Mouse (Mus musculus) lung, postnatal 36 days (tissue): ENCODE data around the gene Clmp.

ENCODE experiments used
- DNase-seq: peaks from one replicate; pipeline ENCODE4 v3.0.0; 2022; ENCODE audit warnings: mixed read lengths

The Clmp gene

DNA sequence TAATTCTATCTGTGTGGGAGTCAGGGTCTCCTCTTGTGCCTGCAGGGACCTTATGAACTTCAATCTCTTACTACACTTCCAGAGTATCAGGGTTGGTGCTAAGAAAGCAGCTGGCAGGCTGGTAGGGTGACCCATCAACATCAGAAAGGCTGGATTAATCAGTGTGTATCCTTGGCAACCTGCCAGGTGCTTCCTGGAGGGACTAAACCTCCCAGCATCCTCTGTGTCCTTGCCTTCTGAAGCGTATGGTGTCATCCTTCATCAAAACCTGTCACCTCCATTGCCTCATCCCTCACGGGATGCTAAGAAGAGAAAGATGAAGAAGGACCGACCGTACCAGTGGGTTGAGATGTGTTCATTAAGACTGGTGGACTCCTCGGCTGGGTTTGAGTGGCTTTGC is 8.0 kb downstream of the Clmp start:
- no peak for DNase-seq

DNA sequence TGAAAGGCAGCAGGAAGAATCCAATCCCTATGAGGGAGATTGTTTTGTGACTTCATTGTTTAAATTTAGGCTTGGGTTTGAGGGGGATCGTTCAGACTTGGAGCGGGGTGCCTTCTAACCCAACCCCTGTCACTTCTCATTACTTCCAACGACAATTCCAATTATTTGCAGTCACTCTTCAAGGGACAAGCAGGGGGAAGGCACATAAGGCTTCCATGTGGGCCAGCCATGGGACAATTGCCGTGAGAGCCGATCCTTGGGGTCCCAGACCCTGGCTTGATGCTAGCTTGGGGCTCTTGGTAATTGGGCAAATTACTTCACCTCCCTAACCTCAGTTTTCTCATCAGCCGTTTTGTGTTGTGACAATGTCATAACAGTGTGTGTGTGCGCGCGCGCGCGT is 8.5 kb downstream of the Clmp start:
- no peak for DNase-seq

DNA sequence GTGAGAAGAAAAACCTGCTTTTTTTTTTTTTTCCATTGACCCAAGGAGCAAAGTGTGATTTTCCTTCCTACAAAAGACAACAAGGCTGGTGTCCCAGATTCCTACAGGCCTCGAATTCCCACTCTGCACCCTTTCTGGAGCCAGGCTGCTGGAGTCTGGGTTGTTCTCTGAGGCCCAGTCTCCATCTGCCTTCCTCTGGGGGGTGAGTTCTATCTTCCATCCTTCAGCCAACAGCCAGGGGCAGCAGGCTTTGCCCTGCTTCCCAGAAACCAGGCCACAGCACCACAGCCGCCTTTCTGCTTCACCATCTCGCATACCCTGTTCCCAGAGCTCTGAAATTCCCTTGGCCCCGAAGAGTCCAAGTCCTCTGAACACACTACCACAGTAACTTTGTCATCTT is 10.3 kb downstream of the Clmp start:
- no peak for DNase-seq

DNA sequence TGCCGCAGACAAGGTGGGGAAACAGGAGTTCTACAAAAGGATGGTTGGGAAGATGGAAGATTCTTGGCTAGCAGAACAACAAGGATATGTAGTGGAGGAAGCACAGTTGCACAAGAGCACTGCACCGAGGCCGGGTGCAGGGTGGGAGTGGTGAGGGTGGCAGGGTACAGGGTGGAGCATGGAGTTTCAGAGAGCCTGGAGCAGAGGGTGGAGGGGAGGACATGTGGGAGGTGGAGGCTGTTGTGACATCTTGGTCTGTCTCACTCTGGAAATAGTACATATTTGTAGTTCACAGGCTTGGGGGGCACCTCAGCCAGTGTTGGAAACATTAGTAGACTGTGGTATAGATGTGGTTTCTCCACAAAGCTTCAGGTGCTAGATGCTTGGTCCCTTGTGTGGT is 13.4 kb downstream of the Clmp start:
- no peak for DNase-seq

DNA sequence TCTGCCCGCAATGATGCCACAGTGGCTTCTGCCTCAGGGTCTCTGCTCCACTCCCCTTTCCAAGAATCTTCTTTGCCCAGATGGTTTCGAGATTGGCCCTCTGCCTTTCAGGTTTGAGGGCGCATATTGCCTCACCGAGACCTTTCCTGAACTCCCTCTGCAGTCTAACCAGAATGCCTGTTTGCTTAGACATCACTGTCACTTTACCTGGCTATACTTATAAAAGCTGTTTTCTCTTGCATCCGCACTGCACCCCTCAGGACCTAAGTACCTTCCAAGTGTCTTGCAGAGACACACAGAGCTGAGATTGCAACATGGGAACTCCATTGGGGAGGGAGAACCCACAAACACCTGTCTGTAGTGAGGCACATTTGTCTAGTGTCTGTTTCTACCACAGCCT is 14.5 kb downstream of the Clmp start:
- no peak for DNase-seq

DNA sequence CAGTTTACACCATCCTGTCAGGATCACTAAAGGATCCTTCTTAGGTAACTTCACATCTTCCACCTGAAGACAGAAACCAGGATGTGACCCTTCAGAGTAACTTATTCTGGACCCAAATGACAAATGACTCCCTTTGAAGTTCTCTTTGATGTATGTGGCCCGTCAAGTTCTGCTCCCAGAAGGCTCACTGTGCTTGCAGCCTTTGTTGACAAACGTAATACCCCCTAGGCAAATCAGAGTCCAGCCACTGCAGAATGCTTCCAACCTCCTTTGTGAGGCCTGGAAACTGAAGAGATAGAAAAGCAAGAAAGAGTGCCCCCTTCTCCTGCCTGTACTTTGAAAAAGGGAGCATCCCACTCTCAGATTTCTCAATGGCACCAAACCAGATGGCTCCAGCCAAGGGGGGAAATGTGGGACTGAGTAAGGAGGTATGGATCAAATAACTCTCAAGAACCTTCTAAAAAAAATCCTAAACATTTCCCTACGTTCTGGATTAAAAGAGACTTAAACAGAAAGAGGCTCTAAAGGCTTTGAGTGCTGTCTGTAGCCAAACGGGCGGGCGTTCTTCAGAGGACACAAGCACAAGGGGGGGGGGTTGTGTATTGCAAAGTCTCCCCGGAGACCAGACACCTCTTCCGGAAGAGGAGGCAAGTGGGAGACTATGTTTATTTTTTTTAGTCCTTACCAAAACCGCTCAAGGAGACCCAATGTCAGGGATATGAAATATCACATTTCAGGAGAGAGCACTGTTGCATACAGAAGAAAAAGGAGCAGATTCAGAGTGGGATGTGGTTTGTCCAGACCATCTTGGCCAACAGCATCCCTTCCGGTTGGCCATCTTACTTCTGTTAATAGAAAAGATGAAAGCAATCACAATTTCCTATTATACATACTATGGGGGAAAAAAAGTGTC is 18.9 kb downstream of the Clmp start:
- DNase-seq, result no peak

DNA sequence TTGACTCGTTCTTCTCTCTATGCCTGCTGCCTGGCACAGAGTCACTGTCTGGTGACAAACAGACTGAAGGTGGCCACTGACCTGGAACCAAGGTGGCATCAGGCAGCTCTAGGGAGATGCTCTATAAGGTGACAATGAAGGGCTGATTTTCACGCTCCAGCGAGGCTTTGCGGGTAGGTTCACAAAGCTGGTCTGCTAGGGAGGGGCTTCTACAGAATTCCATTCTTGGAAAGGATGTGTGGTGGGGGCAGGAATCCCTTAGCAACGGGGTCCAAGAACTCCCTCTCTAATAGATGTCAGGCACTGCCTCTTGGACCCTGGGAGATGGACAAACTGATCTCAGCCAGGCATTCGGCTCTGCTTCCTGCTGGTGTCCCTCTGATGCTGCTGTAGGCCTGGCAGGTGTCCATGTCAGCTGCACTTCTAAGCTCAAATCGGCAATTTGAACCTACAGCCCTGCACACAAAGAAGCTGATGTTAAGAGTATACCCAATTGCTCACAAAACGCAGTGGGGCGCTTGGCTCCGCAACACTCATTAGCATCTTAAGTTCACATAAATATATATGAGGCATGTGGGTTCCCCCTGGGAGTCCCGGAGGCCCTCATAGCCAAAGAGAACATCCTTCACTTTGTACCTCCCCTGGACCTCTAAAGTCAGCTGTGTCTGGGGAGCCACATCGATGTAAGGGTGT is 22.8 kb downstream of the Clmp start:
- no peak for DNase-seq

DNA sequence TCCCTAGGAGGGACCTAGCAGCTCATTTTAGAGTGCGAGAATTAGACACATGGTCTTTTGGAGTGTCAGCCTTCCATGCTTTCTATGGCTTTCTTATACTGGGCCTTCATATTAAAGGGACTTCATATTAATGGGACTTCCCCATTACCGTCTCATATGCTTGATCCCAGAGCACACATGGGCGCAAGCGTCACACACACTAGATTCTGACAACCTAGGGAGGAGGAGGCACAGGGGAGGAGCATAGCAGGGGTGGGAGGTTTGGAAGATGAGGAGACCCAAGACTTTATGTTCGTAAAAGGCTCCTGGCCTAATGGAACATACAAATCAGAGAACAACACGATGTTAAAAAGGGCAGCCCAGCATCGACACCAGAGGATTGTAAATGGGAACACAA is 23.4 kb downstream of the Clmp start:
- no peak for DNase-seq

DNA sequence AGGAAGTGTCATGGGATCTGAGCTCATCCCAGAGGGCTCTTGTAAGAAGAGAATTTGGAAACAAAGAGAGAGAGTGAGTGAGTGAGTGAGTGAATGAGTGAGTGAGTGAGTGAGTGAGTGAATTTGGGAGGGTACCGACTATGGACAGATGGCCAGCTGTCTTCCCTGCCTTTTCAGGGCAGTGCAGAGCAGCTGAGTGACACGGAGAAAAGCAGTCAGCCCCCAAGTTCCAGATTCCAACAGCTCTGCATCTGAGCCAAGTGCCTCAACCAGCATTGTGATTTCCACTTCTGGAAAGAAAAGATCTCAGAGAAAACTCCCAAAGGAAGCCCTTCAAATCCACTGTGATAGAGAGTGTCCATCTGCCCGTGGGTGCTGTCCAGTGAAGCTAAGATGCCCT is 23.8 kb downstream of the Clmp start:
- DNase-seq, result no peak

DNA sequence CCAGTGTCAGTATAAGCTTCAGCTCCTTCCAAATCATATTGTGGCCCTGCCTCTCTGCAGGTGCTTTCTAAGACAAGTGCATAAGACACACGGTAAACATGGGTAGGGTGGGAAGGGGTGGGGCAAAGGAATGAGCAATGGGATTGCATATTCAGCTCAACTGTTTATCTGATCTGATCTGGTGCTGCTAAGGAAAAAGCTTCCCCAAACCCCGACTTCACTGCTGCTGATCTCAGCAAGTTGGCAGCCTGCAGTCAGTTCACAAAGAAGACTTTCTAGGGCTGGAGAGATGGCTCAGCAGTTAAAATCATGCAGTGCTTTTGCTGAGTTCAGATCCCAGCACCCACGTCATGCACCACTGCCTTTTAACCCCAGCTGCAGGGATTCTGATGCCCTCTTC is 24.2 kb downstream of the Clmp start:
- no peak for DNase-seq

DNA sequence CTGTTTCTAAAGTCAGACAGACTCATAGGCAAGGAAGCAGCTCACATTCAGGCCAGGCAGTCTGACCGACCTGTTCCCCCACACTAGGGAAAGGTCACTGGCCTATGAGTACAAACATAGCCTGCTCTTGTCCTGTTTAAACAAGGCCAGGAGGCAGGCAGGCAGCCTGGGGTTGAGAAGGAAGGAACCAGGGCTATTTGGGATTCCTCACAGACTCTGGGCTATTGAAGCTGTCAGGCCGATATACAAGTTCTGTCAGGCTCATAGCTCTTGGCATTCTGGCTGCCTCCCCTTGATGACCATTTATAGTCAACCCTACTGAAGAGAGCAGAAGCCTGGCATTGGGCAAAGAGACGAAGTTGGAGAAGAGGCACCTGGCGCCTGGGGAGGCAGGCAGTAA is 25.9 kb downstream of the Clmp start:
- DNase-seq, result no peak

DNA sequence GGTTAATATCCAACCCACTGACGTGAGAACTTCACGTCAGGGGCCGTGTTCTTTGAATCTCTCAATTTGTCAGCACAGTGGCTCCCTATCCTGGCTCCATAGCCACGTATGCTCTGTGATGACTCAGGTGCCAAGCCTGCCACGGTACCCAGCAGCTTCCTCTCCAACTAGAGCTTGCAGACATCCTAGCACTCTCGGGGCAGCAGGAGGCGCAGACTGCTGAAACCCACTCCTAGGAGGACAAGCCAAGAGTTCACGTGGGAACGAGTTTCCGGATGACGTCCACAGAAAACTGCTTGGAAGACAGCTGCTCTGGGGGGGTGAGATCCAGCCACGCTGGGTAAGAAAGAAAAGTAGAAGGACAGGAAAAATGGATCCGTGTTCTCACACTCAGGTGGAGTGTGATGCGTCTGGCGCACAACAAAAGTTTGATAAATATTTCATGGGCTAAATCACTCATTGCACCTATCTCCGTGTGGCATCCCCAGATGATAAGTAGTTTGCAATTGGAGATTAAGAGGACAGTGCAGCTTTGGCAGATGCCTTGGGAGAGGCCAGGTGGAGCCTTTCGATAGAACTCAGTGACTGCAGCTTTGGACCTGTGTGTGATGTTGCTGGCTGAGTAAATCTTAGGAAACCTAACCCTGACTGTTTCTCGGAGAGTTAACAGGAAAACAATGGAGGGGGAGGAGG is 31.6 kb downstream of the Clmp start:
- DNase-seq, result no peak

DNA sequence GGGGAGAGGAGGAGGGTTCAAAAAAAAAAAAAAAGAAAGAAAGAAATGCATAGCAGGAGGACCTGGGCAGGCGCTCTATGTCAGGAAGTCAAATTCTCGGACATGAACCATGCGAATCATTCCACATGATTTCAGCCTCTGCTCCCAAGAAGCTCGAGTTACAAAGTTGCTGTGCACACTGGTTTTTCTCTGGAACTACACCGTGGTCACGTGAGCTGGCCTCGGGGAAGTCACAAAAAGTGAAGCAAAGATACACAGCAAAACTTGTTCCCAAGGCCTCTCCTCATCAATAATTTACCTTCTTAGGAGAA is 32.1 kb downstream of the Clmp start:
- no peak for DNase-seq

DNA sequence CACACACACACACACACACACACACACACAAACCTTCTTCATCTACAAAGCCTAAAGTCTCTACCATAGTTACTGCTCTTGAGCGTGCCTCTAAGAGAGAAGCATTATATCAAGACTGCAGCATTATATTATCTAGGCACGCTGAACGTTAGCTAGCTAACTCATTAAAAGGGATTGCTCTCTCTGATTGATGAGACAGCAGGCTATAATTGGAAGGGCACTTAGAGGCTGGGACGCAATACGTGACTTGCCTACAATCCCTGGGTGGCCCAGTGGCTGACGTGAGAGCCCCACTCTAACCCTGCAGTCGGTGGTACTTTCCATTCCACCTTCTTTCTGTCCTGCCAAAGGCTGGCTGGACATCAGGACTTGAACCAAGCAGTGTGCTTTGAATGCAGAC is 35.1 kb downstream of the Clmp start:
- no peak for DNase-seq

DNA sequence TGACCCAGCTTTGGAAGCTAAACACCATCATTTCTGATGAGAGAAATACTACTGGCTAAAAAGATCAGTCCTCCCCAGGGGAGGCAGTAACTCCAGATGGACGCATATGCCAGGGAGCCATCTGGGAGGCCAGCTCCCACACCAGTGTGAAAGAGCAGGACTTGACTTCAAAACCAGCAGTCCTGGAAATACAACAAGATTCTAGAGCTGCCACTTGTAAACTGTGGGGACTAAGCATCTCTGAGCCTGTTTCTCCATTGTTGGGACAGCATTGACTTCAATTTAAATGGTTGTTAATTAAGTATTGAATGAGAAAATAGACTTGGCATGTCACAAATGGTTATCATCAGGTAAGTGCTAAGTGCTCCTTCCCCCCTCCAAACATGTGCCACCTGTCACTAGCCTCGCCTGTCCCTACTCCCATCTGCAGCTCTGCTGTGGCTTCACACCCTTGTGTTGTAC is 37.6 kb downstream of the Clmp start:
- DNase-seq, result no peak

DNA sequence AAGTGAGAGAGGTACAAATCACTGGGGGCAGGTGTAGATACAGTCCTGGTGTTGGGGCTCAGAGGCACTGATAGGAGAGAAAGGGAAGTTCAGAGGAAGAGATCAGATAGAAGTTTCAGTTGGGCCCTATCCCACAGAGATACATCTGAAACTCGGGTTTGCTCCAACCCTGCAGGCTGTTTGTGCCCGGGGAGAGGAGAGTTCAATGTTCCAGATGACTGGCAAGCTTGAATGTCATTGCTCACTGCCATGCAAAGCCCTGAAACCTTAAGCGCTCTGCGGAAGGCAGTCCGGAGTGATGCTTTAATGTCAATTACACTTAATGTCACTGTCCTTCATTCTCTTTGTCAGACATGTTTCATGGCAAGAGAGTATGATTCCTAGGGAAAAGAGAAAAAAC is 39.2 kb downstream of the Clmp start:
- no peak for DNase-seq

DNA sequence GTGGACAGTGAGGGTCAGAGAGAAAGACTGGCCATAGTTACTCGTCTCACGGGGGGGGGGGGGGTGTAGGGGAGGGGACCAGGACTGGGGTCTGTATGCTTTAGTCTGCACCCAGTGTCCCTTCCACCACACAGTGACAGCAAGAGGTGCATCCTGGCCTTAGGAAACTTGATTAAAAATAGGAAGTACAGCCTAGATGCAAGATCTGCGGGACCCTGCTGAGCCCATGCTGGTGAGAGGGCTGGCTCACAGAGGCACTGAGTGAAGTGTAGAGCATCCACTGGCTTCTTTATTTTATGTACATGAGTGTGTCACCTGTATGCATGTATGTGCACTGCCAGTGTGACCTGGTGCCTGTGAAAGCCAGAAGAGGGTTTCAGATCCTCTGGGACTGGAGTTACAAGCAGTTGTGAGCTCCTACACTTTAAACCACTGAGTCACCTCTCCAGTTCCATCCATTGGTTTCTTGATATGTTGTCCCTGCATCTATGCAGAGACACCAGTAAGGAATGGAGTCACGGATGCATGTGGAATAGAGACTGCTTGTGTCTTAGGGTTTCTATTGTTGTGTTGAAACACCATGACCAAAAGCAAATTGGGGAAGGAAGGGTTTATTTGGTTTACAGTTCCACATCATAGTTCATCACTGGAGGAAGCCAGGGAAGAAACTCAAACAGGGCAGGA is 41.5 kb downstream of the Clmp start:
- no peak for DNase-seq

DNA sequence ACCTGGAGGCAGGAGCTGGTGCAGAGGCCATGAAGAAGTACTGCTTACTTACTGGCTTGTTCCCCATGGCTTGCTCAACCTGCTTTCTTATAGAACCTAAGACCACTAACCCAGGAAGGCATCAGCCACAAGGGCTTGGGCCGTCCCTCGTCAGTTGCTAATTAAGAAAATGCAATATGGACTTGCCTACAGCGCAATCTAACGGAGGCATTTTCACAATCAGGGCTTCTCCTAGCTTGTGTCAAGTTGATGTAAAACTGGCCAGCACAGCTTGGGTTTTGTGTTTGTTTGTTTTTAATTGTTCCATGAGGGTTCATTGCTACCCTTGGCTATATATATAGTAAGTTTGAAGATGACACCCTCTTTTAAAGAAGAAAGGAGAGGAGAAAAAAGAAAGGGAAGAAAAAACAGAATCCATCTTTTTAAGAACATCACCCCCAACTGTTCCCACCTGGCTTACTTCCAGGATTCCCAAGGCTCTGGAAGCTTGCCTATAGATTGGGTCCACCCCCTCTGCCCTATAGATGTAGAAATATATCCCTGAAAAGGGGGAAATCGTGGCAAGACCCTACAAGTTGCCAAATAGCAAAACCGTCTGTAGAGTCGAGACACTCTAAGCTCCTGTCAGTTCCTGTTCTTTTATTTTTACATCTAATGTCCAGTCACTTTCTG is 42.2 kb downstream of the Clmp start:
- DNase-seq, result no peak

DNA sequence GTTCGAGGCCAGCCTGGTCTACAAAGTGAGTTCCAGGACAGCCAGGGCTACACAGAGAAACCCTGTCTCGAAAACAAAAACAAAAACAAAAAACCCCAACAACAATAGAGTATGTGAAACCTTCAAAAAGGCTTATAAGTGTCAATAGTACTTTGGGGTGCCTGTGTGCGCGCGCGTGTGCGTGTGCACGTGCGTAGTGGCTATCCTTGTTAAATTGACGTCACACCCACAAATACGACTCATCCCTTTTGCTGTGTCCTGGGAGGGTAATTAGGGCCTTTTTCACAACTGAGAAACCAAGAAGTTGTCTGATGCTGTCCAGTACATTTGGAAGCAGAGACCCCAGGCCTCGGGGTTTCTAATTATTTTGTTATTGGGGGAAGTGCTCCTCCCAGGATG is 44.5 kb downstream of the Clmp start:
- DNase-seq, result no peak

DNA sequence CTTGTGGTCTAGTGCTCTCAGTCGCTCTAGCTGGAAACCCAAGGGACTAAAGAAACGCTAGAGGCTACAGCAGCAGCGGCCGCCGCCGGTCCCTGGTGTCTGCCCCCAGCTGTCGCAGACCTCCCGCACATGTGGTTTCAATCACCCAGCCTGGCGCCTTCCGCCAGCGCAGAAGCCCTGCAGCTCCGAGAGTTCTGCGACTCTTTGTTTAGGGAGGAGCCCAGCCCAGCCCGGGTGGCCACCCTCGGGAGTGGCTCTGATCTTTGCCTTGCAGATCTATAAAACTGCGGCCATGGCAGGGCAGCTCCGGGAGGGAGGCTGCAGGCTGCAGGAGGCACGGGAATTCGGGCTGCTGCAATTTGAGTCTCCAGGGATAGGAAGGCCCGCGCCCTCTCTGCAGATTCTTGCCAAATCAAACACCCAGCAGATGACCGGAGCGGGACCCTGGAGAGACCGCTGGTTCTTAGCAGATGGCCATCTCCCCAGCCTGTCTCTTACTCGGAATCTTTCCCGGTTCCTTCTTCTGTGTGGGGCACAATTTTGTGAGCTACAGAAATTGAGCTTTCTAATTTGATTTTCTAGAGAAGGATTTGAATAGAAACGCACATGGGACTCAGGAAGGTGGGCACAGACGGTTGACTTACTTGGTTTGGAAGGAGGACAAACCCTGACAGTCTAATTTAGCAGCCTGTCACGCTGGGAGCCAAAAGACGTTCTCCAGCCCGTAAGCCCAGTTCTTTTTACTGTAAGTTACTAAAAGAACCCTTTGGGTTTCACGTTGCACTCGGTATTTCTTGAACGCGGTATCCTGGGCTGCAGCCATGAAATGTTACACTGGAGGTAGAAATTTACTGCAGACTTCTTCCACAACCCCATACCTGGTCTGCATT is 45.2 kb downstream of the Clmp start:
- peak; percentile 56 for DNase-seq

DNA sequence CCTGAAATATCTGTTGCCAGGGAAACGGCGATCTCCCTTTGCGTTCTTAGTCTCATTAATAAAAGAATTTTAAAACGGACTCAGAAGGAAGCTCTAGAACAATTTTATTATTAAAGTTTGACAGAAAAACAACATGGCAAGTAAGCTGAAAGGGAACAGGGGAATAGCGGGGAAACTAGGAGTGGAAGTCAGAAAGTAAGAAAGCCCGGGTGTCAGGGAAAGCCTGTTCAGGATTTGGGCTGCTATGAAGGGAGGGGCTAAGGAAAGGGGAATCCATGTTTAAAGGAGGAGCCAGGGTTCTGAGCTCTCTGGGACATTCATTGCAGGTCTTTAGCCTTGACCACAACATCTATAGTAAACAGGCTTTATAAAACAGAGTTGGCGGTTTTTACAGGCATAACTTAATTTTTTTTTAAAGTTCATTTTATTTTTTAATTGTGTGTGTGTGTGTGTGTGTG is 45.9 kb downstream of the Clmp start:
- no peak for DNase-seq

DNA sequence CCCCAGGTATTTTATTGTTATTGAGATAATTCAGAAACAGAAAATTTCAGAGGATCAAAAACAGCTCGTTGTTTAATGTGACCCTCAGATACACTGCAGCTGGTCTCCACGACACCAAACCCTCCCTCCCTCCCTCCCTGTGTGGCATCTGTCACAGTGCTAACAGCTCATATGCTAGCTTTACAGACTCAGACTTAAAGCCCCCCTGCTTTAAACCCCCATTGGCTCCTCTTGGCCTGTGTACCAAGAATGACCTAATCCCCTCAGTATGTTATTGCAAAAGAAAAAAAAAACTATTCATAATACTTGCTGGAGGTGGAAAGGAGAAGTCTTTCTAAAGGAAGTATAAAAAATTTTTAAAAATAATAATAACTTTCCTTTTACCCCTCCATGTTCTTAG is 46.5 kb downstream of the Clmp start:
- DNase-seq, result no peak
